Mouse (Mus musculus) lung, postnatal 0 days (tissue): ENCODE data around the gene Itpr1.

ENCODE experiments used
- CTCF ChIP-seq: IDR thresholded peaks from 2 replicates; pipeline ENCODE4 v1.5.1; 2016; ENCODE audit warnings: antibody characterized with exemption, mild to moderate bottlenecking
- EP300 ChIP-seq: IDR thresholded peaks from 2 replicates; pipeline ENCODE4 v1.6.1; 2016; ENCODE audit warnings: antibody characterized with exemption, mild to moderate bottlenecking, control low read depth

DNA sequence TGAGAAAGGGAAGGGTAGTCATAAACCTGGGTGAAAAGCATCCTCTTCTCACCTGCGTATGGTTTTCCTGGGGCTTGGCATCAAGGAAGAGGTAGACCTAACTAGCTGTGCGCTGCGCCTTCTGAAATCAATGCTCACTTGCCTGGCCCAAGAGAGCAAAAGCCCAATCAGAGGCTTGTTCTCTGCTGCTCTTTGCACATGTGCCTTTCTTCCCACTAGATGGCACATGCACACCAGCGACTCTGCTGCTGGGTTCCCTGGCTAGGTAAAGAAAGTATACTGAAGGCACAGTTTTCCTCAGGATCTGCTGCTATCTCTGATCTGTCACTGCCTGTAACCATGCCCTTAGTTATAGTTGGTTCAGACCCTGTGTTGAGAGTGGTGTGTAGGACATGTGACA, 154.5 kb downstream of the Itpr1 start:
- TF ChIP-seq CTCF (peak; percentile 66), EP300 (no peak)
